Mouse (Mus musculus) bone marrow macrophage, adult 2 months (primary cell): ENCODE measurements around the gene Slc1a2.

Source experiments
- CTCF ChIP-seq: IDR thresholded peaks from 2 replicates; pipeline ENCODE4 v1.5.1; 2012; ENCODE audit warnings: low read depth, mild to moderate bottlenecking, low read length, moderate library complexity
- POLR2A ChIP-seq: IDR thresholded peaks from 2 replicates; pipeline ENCODE4 v1.6.1; 2012; ENCODE audit warnings: mild to moderate bottlenecking, low read depth, low read length, borderline replicate concordance

DNA sequence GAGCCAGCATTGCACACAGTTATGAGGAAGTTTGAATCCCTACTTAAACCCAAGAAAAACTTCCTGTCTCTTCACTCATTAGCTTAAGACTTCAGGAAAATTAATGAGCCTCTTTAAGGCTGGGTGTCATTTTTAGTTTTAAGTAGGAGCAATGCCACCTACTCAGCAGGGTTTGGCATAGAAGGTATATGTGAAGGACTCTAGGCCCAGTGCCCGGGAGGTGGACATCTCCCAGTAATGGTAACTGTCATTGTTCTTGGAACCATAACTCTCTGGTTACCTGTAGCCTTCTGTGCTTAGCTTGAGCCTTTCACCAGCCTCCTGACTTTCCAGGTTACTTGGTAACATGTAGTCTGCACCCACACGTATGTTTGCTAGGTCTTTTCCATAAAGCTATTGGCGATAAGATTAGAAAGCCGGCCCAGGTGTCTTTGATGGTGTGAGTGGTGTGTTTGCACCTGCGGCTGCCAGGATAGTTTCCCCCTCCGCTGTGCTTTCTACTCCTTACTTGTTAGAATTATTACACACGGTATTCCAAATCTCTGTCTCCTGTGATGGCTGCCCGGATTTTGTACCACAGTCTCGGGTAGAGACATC, 18.4 kb downstream of the Slc1a2 start:
- no peak for TF ChIP-seq CTCF
- TF ChIP-seq POLR2A = no peak
